Mouse (Mus musculus) testis, adult 2 months (tissue): Measurements from ENCODE around the gene Lrguk. TPM values are rescaled to one million over a fixed set of nuclear protein-coding genes. Genes with fewer than 3 reads are reported as not detected.

Experiments
- H3K27ac ChIP-seq: fragments of 200-500 bp; 2 replicates; pipeline ENCODE4 v1.5.1; 2012; ENCODE audit warnings: low read depth, low read length; ENCODE audit not compliant: control insufficient read depth, insufficient read depth
- H3K27me3 ChIP-seq: fragments of 200-500 bp; 2 replicates; pipeline ENCODE4 v1.6.1; 2012; ENCODE audit warnings: mild to moderate bottlenecking, low read length, moderate library complexity; ENCODE audit not compliant: control insufficient read depth, insufficient read depth
- H3K36me3 ChIP-seq: fragments of 200-500 bp; 2 replicates; pipeline ENCODE4 v1.6.1; 2012; ENCODE audit warnings: mild to moderate bottlenecking, low read length; ENCODE audit not compliant: control insufficient read depth, insufficient read depth
- H3K4me1 ChIP-seq: fragments of 200-500 bp; 2 replicates; pipeline ENCODE4 v1.6.1; 2012; ENCODE audit warnings: low read length; ENCODE audit not compliant: control insufficient read depth, insufficient read depth
- H3K4me3 ChIP-seq: fragments of 200-500 bp; 2 replicates; pipeline ENCODE4 v1.5.1; 2012; ENCODE audit warnings: low read depth, mild to moderate bottlenecking, low read length, moderate library complexity, mixed read lengths; ENCODE audit not compliant: control insufficient read depth
- CTCF ChIP-seq: fragments of 200-500 bp; IDR thresholded peaks from 2 replicates; pipeline ENCODE4 v1.5.1; 2012; ENCODE audit warnings: low read depth, mild to moderate bottlenecking, inconsistent platforms, low read length, moderate library complexity; ENCODE audit not compliant: control insufficient read depth, insufficient read depth, insufficient replicate concordance
- POLR2A ChIP-seq: fragments of 200-500 bp; IDR thresholded peaks from 2 replicates; pipeline ENCODE4 v1.6.1; 2012; ENCODE audit warnings: low read depth, mild to moderate bottlenecking, inconsistent platforms, low read length, moderate library complexity; ENCODE audit not compliant: control insufficient read depth
- polyA plus RNA-seq: library from polyadenylated mRNA; depleted of rRNA; stranded (reverse); fragments of >200 nt; gene quantifications from 2 replicates; pipeline ENCODE4 v1.2.3, GENCODE M21; 2012

Gene Lrguk
- polyA plus RNA-seq, 1 experiment: 18.2 TPM

GRCm38 (mm10) chr6:34170844-34171494, 141.7 kb downstream of the Lrguk start:
- H3K4me1 ChIP-seq: no peaks in the 10 kb centered on the region
- peaks cover 1% of the 10 kb centered on the region; the same call in 1 of the 2 replicates for H3K36me3 ChIP-seq
- no peak overlapping the region for H3K4me3 ChIP-seq
- TF ChIP-seq POLR2A: no peak
- H3K27ac ChIP-seq: no peak overlapping the region
- H3K27me3 ChIP-seq: no peaks in the 10 kb centered on the region

- no peak for TF ChIP-seq POLR2A
- peaks cover 1% of the 10 kb centered on the region; the same call in 1 of the 2 replicates for H3K36me3 ChIP-seq
- no peaks in the 10 kb centered on the region for H3K27me3 ChIP-seq
Measured at GRCm38 (mm10) chr6:34171748-34172457, 142.7 kb downstream of the Lrguk start.

GRCm38 (mm10) chr6:34173251-34173650, 144.0 kb downstream of the Lrguk start:
- Histone ChIP-seq H3K4me3 (no peak overlapping the region), H3K4me1 (no peaks in the 10 kb centered on the region)

More at GRCm38 (mm10) chr6:34171748-34172457, 142.7 kb downstream of the Lrguk start:
- Histone ChIP-seq H3K4me3 (no peak overlapping the region), H3K27ac (no peak overlapping the region), H3K4me1 (no peaks in the 10 kb centered on the region)

GRCm38 (mm10) chr6:34174715-34175114, 145.5 kb downstream of the Lrguk start:
- Histone ChIP-seq H3K27me3 (no peaks in the 10 kb centered on the region), H3K36me3 (peaks cover under 1% of the 10 kb centered on the region; the same call in 1 of the 2 replicates), H3K4me1 (no peaks in the 10 kb centered on the region), H3K27ac (no peak overlapping the region), H3K4me3 (no peak overlapping the region)
- TF ChIP-seq CTCF (no peak), POLR2A (no peak)

More at GRCm38 (mm10) chr6:34173251-34173650, 144.0 kb downstream of the Lrguk start:
- Histone ChIP-seq H3K27me3 (no peaks in the 10 kb centered on the region), H3K27ac (no peak overlapping the region), H3K36me3 (peaks cover 1% of the 10 kb centered on the region; the same call in 1 of the 2 replicates)
- TF ChIP-seq POLR2A: no peak
- TF ChIP-seq CTCF: no peak

GRCm38 (mm10) chr6:34176111-34176863, 147.0 kb downstream of the Lrguk start:
- Histone ChIP-seq H3K27me3 (no peaks in the 10 kb centered on the region), H3K27ac (peak overlapping the region; percentile 48), H3K4me1 (no peaks in the 10 kb centered on the region), H3K4me3 (peak overlapping the region; percentile 89), H3K36me3 (no peaks in the 10 kb centered on the region)
- TF ChIP-seq POLR2A: no peak

- Histone ChIP-seq H3K4me3 (peak within 1 kb of the TSS; percentile 89), H3K4me1 (no peaks in the 10 kb centered on the region), H3K27me3 (no peaks in the 10 kb centered on the region), H3K27ac (peak within 1 kb of the TSS; percentile 48), H3K36me3 (no peaks in the 10 kb centered on the region)
- TF ChIP-seq CTCF (no peak), POLR2A (peak; percentile 49; the same call in 1 of the 2 replicates)
Measured at GRCm38 (mm10) chr6:34176864-34177247, 147.6 kb downstream of the Lrguk start, which contains the start of gene Slc35b4. Gene Slc35b4, minus strand, starts transcription at chr6:34177111.

- Histone ChIP-seq H3K4me1 (no peaks in the 10 kb centered on the region), H3K27ac (no peak overlapping the region), H3K4me3 (no peak overlapping the region), H3K36me3 (no peaks in the 10 kb centered on the region), H3K27me3 (no peaks in the 10 kb centered on the region)
- TF ChIP-seq CTCF (no peak), POLR2A (no peak)
Measured at GRCm38 (mm10) chr6:34179007-34179406, 149.8 kb downstream of the Lrguk start.
